Mouse (Mus musculus): ENCODE data around the gene Dnaja3.

DNA sequence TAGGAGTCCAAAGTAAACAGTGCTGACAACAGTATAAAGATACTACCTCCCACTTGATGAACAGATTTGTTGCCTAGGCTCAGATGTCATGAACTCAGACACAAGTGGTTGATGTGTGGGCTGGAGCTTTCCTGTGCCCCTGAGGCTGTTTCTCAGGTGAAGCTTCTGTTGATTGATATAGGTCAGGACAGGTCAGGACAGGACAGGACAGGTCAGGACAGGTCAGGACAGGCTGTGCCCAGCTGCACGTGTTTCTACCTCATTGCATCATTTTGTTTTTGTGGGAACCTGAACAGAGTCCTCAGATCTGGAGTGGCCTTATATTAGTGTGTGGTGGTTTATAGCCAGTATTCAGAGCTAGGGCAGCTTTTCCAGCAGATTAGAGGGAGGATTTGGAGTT is 62.9 kb downstream of the Dnaja3 start:
- TF ChIP-seq CTCF (IDR thresholded peaks at IDR 0.05; ENCODE audit: extremely low read depth, insufficient read depth, low read length) (no peak), POLR2A (IDR thresholded peaks at IDR 0.05; ENCODE audit: extremely low read depth, insufficient read depth, low read length) (no peak)
